Comparison of ENCODE assay signal across 12 mouse cellular contexts in the genomic region with DNA sequence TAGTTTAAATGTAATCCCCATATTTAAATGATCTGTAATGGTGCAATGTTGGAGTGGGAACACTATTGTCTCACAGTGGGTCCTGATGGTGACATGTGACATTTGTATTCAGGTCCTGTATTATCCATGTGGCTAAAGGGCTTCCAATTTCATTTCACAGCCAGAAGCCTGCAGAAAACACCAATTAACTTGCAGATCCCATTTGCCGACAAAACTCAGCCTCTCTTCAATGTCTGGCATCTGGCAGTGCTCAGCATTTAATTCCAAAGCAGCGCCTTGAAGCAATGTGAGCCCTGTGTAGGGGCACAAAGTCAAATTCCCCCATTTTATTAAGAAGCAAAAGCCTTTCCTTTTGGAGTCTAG.
DNase-seq lines count a peak whose midpoint lies in the region; ATAC-seq and TF ChIP-seq lines count a peak whose summit lies in the region.
"Had no signal": no experiment of that assay in that cellular context is flagged by ENCODE, and none has a peak within 500 bp of the region (broad histone marks: within the 10 kb centered on the region; RNA-seq: fewer than 3 reads in every experiment).

No protein-coding gene starts in this region.

- H3K4me2 ChIP-seq in forebrain, embryonic 11.5 days (ENCODE audit: low read depth, low read length, severe bottlenecking): no peak overlapping the region
- no peak overlapping the region for H3K4me2 ChIP-seq in forebrain, embryonic 14.5 days (ENCODE audit: low read length)
- no peak overlapping the region for H3K4me2 ChIP-seq in lung, postnatal 0 days (replicated peaks; ENCODE audit: low read depth, low read length)
- H3K4me2 ChIP-seq: liver, embryonic 15.5 days had no signal

- peaks cover 4% of the 10 kb centered on the region for H3K4me1 ChIP-seq in forebrain, embryonic 11.5 days (replicated peaks; ENCODE audit: control insufficient read depth, insufficient read depth, low read length)
- peaks cover 16% of the 10 kb centered on the region for H3K4me1 ChIP-seq in forebrain, embryonic 10.5 days
- H3K4me1 ChIP-seq in forebrain, embryonic 14.5 days (ENCODE audit: control insufficient read depth, insufficient read depth, low read length): peaks cover 26% of the 10 kb centered on the region
- peaks cover 39% of the 10 kb centered on the region for H3K4me1 ChIP-seq in limb, embryonic 10.5 days
- H3K4me1 ChIP-seq in lung, postnatal 0 days (ENCODE audit: insufficient read depth, low read depth, low read length): no peaks in the 10 kb centered on the region
- H3K4me1 ChIP-seq: heart, embryonic 10.5 days; liver, embryonic 15.5 days had no signal

- no peak for DNase-seq in forebrain, embryonic 11.5 days (ENCODE audit: low spot score)
- DNase-seq in forebrain, embryonic 10.5 days (ENCODE audit: extremely low spot score, low spot score): no peak
- DNase-seq in Muller cell, postnatal 12 days (ENCODE audit: inconsistent ontology term): peak; percentile 17
- peak; percentile 94 for DNase-seq in forebrain, embryonic 14.5 days (ENCODE audit: low spot score)
- DNase-seq in limb, embryonic 10.5 days (ENCODE audit: low spot score): no peak
- DNase-seq in lung, postnatal 0 days (ENCODE audit: low spot score): no peak
- DNase-seq in yolk sac, embryonic 10.5 days (ENCODE audit: low spot score): no peak
- no peak for DNase-seq in kidney, adult 8-10 months
- DNase-seq: kidney, postnatal 25 days; right cerebral cortex, postnatal 4 days had no signal

- TF ChIP-seq EP300 in lung, postnatal 0 days (IDR thresholded peaks at IDR 0.05): no peak

- no peak overlapping the region for H3K27ac ChIP-seq in forebrain, embryonic 11.5 days (ENCODE audit: low read depth, low read length)
- no peak overlapping the region for H3K27ac ChIP-seq in forebrain, embryonic 10.5 days
- H3K27ac ChIP-seq in forebrain, embryonic 14.5 days (ENCODE audit: low read depth, low read length): peak overlapping the region; percentile 50; the same call in 1 of the 2 replicates
- peak overlapping the region; percentile 63 for H3K27ac ChIP-seq in limb, embryonic 10.5 days
- no peak overlapping the region for H3K27ac ChIP-seq in lung, postnatal 0 days (ENCODE audit: low read length)
- H3K27ac ChIP-seq: heart, embryonic 10.5 days; liver, embryonic 15.5 days had no signal

- WGBS in forebrain, embryonic 11.5 days: 12% methylated on average over 2 of the region's 2 CpGs
- 26% methylated on average over 2 of the region's 2 CpGs for WGBS in forebrain, embryonic 10.5 days
- WGBS in forebrain, embryonic 14.5 days: 0% methylated on average over 2 of the region's 2 CpGs
- 25% methylated on average over 2 of the region's 2 CpGs for WGBS in limb, embryonic 10.5 days
- 74% methylated on average over 2 of the region's 2 CpGs for WGBS in lung, postnatal 0 days

- no peak overlapping the region for H3K4me3 ChIP-seq in forebrain, embryonic 11.5 days (ENCODE audit: low read depth, low read length)
- H3K4me3 ChIP-seq in forebrain, embryonic 10.5 days: no peak overlapping the region
- H3K4me3 ChIP-seq in forebrain, embryonic 14.5 days (ENCODE audit: low read depth, low read length): no peak overlapping the region
- no peak overlapping the region for H3K4me3 ChIP-seq in limb, embryonic 10.5 days
- H3K4me3 ChIP-seq in lung, postnatal 0 days (ENCODE audit: low read depth, low read length): no peak overlapping the region
- H3K4me3 ChIP-seq: heart, embryonic 10.5 days; liver, embryonic 15.5 days had no signal

- no peak overlapping the region for H3K9ac ChIP-seq in forebrain, embryonic 11.5 days (ENCODE audit: low read length)
- H3K9ac ChIP-seq in forebrain, embryonic 14.5 days (ENCODE audit: low read length): no peak overlapping the region
- H3K9ac ChIP-seq in lung, postnatal 0 days (replicated peaks; ENCODE audit: low read depth): no peak overlapping the region
- H3K9ac ChIP-seq: liver, embryonic 15.5 days had no signal

- H3K9me3 ChIP-seq in forebrain, embryonic 11.5 days (ENCODE audit: control insufficient read depth, low read length): no peaks in the 10 kb centered on the region
- H3K9me3 ChIP-seq in forebrain, embryonic 10.5 days: no peaks in the 10 kb centered on the region
- H3K9me3 ChIP-seq in forebrain, embryonic 14.5 days (replicated peaks; ENCODE audit: control insufficient read depth, low read length): no peaks in the 10 kb centered on the region
- H3K9me3 ChIP-seq in limb, embryonic 10.5 days (replicated peaks): no peaks in the 10 kb centered on the region
- no peaks in the 10 kb centered on the region for H3K9me3 ChIP-seq in lung, postnatal 0 days (ENCODE audit: low read length)
- H3K9me3 ChIP-seq: heart, embryonic 10.5 days; liver, embryonic 15.5 days had no signal

- no peaks in the 10 kb centered on the region; the same call in 1 of the 2 replicates for H3K27me3 ChIP-seq in forebrain, embryonic 11.5 days (ENCODE audit: control insufficient read depth, insufficient read depth, low read length)
- peaks cover 17% of the 10 kb centered on the region for H3K27me3 ChIP-seq in forebrain, embryonic 10.5 days (ENCODE audit: poor library complexity, severe bottlenecking)
- H3K27me3 ChIP-seq in forebrain, embryonic 14.5 days (replicated peaks; ENCODE audit: control insufficient read depth, insufficient read depth, low read length): no peaks in the 10 kb centered on the region
- no peaks in the 10 kb centered on the region for H3K27me3 ChIP-seq in limb, embryonic 10.5 days (ENCODE audit: low read depth, poor library complexity, severe bottlenecking)
- H3K27me3 ChIP-seq in lung, postnatal 0 days (replicated peaks; ENCODE audit: insufficient read depth, low read length): no peaks in the 10 kb centered on the region
- H3K27me3 ChIP-seq: liver, embryonic 15.5 days had no signal

- no peak for TF ChIP-seq CTCF in lung, postnatal 0 days (IDR thresholded peaks at IDR 0.05)

- peak; percentile 87 for ATAC-seq in forebrain, embryonic 11.5 days (replicated peaks; ENCODE audit: low FRiP score)
- peak; percentile 96 for ATAC-seq in forebrain, embryonic 14.5 days
- ATAC-seq in lung, postnatal 0 days: no peak

- H3K36me3 ChIP-seq in forebrain, embryonic 11.5 days (ENCODE audit: control insufficient read depth, insufficient read depth, low read length): no peaks in the 10 kb centered on the region
- H3K36me3 ChIP-seq in forebrain, embryonic 10.5 days (replicated peaks): peaks cover 50% of the 10 kb centered on the region
- peaks cover 7% of the 10 kb centered on the region; the same call in 1 of the 2 replicates for H3K36me3 ChIP-seq in forebrain, embryonic 14.5 days (ENCODE audit: control insufficient read depth, insufficient read depth, low read length)
- peaks cover 20% of the 10 kb centered on the region for H3K36me3 ChIP-seq in limb, embryonic 10.5 days
- peaks cover 5% of the 10 kb centered on the region; the same call in 1 of the 2 replicates for H3K36me3 ChIP-seq in lung, postnatal 0 days (ENCODE audit: insufficient read depth, low read length)
- H3K36me3 ChIP-seq: liver, embryonic 15.5 days had no signal

Comparison
In these comparisons a context has a peak if more than half of its experiments do, and no peak if none do; other contexts are left out.
1. DNase-seq: peak in Muller cell, postnatal 12 days (single experiment) and forebrain, embryonic 14.5 days (single experiment); none in forebrain, embryonic 11.5 days (single experiment), forebrain, embryonic 10.5 days (single experiment), limb, embryonic 10.5 days (single experiment), lung, postnatal 0 days (single experiment), yolk sac, embryonic 10.5 days (single experiment) and kidney, adult 8-10 months (0 of 2).
2. H3K27ac ChIP-seq: peak in forebrain, embryonic 14.5 days (single experiment) and limb, embryonic 10.5 days (single experiment); none in forebrain, embryonic 11.5 days (single experiment), forebrain, embryonic 10.5 days (single experiment) and lung, postnatal 0 days (single experiment).